Mouse (Mus musculus) forebrain, embryonic 12.5 days (tissue): ENCODE results near the gene Slc1a1. TPM values are rescaled to one million over a fixed set of nuclear protein-coding genes. Genes with fewer than 3 reads are reported as not detected.

Source experiments
- ATAC-seq: fragments of 200-750 bp; cut with Nextera tagmentation; 2 replicates; pipeline ENCODE4 v1.8.0; 2017; ENCODE audit warnings: moderate TSS enrichment; ENCODE audit not compliant: low FRiP score
- H3K27ac ChIP-seq: fragments of 300-500 bp; sonication (generic); 2 replicates; pipeline ENCODE4 v1.5.1; 2016; ENCODE audit warnings: mild to moderate bottlenecking
- H3K27me3 ChIP-seq: fragments of 300-500 bp; sonication (generic); 2 replicates; pipeline ENCODE4 v1.6.1; 2016; ENCODE audit warnings: mild to moderate bottlenecking
- H3K36me3 ChIP-seq: fragments of 300-500 bp; sonication (generic); replicated peaks from 2 replicates; pipeline ENCODE4 v1.6.1; 2016; ENCODE audit warnings: mild to moderate bottlenecking
- H3K4me1 ChIP-seq: fragments of 300-500 bp; sonication (generic); 2 replicates; pipeline ENCODE4 v1.6.1; 2016
- H3K4me2 ChIP-seq: fragments of 300-500 bp; sonication (generic); 2 replicates; pipeline ENCODE4 v1.6.1; 2016; ENCODE audit warnings: mild to moderate bottlenecking, moderate library complexity
- H3K4me3 ChIP-seq: fragments of 300-500 bp; sonication (generic); replicated peaks from 2 replicates; pipeline ENCODE4 v1.5.1; 2016; ENCODE audit warnings: mild to moderate bottlenecking
- H3K9ac ChIP-seq: fragments of 300-500 bp; sonication (generic); 2 replicates; pipeline ENCODE4 v1.6.1; 2016; ENCODE audit warnings: mild to moderate bottlenecking
- H3K9me3 ChIP-seq: fragments of 300-500 bp; sonication (generic); 2 replicates; pipeline ENCODE4 v1.6.1; 2016
- WGBS: fragments of 180-500 bp; shearing (Covaris S2); methylation state at CpG from one replicate; pipeline ENCODE4 v1.1.7; 2016; 5-methylcytosine and 5-hydroxymethylcytosine counted together
- polyA plus RNA-seq: library from polyadenylated mRNA; unstranded; fragments of >200 nt; fragmentation: Nextera tagmentation; extraction: Ambion mirVana; gene quantifications from 2 replicates; pipeline ENCODE4 v1.2.1, GENCODE M21; 2016

The Slc1a1 gene
- polyA plus RNA-seq, 1 experiment from 2014 or later: 2.8 TPM

DNA sequence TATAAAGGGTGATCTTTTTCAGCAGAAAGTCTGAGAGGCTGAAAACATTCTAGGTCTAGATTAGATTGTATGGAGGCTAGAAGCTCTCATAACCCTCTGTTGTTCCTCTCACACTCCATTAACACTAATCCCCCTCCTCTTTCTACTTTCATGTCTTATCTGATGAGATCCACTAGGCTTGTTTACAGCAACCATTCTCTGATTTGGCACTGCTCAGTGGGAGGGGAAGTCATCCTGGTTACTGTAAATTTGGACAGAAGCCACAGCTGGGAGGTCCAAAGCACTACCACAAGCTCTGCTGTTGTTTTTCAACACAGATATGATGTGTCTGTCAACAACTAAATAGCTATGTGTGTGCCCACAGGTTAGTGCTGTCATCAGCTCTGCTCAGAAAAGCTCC lies 3.5 kb upstream of the Slc1a1 start:
- Histone ChIP-seq H3K4me2 (no peak overlapping the region), H3K27me3 (peaks cover 28% of the 10 kb centered on the region), H3K9ac (no peak overlapping the region), H3K9me3 (no peaks in the 10 kb centered on the region), H3K27ac (no peak overlapping the region), H3K4me1 (peaks cover 13% of the 10 kb centered on the region), H3K36me3 (no peaks in the 10 kb centered on the region), H3K4me3 (no peak overlapping the region)
- ATAC-seq: no peak

DNA sequence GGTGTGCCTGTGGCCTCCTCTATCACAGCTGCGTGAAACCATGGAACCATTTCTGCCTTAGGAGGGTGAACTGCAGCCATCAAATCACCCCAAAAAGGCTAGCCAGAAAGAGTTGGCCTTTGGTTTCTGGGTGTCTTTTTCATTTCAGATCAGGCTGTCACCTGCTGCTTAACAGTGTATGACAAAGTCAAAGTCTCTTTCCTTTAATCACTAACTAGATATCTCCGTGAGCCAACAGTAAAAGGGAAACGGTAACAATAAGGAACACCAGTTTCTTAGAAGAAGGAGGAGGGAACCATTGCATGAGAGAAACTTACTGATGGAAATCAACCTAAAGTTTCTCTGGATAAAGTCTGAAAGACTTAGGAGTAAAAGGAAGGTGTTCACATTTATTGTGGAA lies 2.2 kb upstream of the Slc1a1 start:
- H3K4me1 ChIP-seq: peaks cover 10% of the 10 kb centered on the region
- peaks cover 36% of the 10 kb centered on the region for H3K27me3 ChIP-seq
- H3K36me3 ChIP-seq: no peaks in the 10 kb centered on the region
- H3K4me3 ChIP-seq: no peak overlapping the region
- WGBS: 93% methylated on average over 3 of the region's 3 CpGs
- H3K4me2 ChIP-seq: no peak overlapping the region
- no peaks in the 10 kb centered on the region for H3K9me3 ChIP-seq
- H3K9ac ChIP-seq: no peak overlapping the region
- ATAC-seq: no peak
- H3K27ac ChIP-seq: no peak overlapping the region

DNA sequence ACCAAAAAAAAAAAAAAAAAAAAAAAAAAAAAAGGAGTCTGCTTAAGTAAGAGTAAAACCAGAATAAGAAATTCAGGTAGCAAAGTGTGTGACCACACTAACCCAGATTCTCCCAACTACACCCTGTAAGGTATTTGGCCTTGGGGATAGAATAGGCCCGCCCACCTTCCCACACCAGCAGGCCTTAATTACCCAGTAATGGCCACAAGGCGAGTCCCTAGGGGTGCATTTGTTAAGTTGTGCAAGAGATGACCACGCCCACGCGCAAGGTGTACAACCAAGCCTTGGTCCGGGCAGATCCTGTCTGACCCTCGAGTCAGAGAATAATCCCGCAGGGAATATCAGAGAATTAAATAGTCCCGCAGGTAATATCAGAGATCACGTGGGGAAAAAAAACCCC lies 461 bp upstream of the Slc1a1 start:
- Histone ChIP-seq H3K4me2 (peak overlapping the region; percentile 95), H3K9ac (no peak overlapping the region), H3K36me3 (no peaks in the 10 kb centered on the region), H3K4me1 (peaks cover 4% of the 10 kb centered on the region; the same call in 1 of the 2 replicates), H3K27me3 (peaks cover 36% of the 10 kb centered on the region), H3K9me3 (no peaks in the 10 kb centered on the region), H3K4me3 (peak overlapping the region; percentile 57), H3K27ac (no peak overlapping the region)
- 8% methylated on average over 10 of the region's 10 CpGs for WGBS
- peak; percentile 76 for ATAC-seq

DNA sequence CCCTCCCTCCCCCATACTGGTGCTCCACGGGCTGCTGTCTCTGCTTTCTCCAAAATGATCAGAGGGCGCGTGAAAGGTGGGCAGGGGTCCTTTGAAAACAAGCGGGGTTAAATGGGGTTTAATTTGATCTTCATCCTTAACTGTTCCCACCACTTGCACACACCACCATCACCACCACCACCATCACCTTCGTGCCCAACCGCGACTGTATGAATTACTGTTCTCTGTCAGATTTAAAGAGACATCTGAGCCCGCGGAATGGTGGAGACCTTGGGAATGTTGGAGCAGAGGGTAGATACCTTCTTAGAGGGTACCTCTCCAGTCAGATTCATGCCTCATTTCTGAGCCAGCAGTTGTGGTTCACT lies 633 bp downstream of the Slc1a1 start:
- H3K4me2 ChIP-seq: peak overlapping the region; percentile 95
- H3K4me1 ChIP-seq: peaks cover 4% of the 10 kb centered on the region; the same call in 1 of the 2 replicates
- no peak overlapping the region for H3K27ac ChIP-seq
- WGBS: 9% methylated on average over 9 of the region's 9 CpGs
- H3K4me3 ChIP-seq: peak overlapping the region; percentile 57
- no peaks in the 10 kb centered on the region for H3K9me3 ChIP-seq
- ATAC-seq: peak; percentile 45
- H3K9ac ChIP-seq: peak overlapping the region; percentile 61
- H3K36me3 ChIP-seq: no peaks in the 10 kb centered on the region
- H3K27me3 ChIP-seq: peaks cover 36% of the 10 kb centered on the region

GRCm38 (mm10) chr19:28836116-28836515 lies 1.3 kb downstream of the Slc1a1 start:
- Histone ChIP-seq H3K36me3 (no peaks in the 10 kb centered on the region), H3K9me3 (no peaks in the 10 kb centered on the region), H3K9ac (no peak overlapping the region), H3K4me2 (no peak overlapping the region), H3K4me3 (no peak overlapping the region), H3K4me1 (peaks cover 4% of the 10 kb centered on the region; the same call in 1 of the 2 replicates), H3K27ac (no peak overlapping the region), H3K27me3 (peaks cover 36% of the 10 kb centered on the region)
- no peak for ATAC-seq
- 70% methylated on average over 3 of the region's 3 CpGs for WGBS

- 80% methylated on average over 11 of the region's 11 CpGs for WGBS
- Histone ChIP-seq H3K27me3 (peaks cover 32% of the 10 kb centered on the region), H3K9me3 (no peaks in the 10 kb centered on the region), H3K4me1 (peaks cover 4% of the 10 kb centered on the region; the same call in 1 of the 2 replicates), H3K4me2 (no peak overlapping the region), H3K9ac (no peak overlapping the region), H3K4me3 (no peak overlapping the region), H3K36me3 (no peaks in the 10 kb centered on the region), H3K27ac (no peak overlapping the region)
- no peak for ATAC-seq
These were observed 2.0 kb downstream of the Slc1a1 start for GRCm38 (mm10) chr19:28836651-28837410.

- 76% methylated on average over 2 of the region's 2 CpGs for WGBS
- Histone ChIP-seq H3K36me3 (no peaks in the 10 kb centered on the region), H3K27ac (no peak overlapping the region), H3K4me1 (peaks cover 4% of the 10 kb centered on the region; the same call in 1 of the 2 replicates), H3K27me3 (peaks cover 26% of the 10 kb centered on the region), H3K4me2 (no peak overlapping the region), H3K9me3 (no peaks in the 10 kb centered on the region), H3K9ac (no peak overlapping the region), H3K4me3 (no peak overlapping the region)
- no peak for ATAC-seq
These were observed 3.9 kb downstream of the Slc1a1 start for GRCm38 (mm10) chr19:28838796-28839195.

- H3K4me3 ChIP-seq: no peak overlapping the region
- WGBS: 81% methylated on average over 8 of the region's 8 CpGs
- no peak overlapping the region for H3K4me2 ChIP-seq
- H3K27me3 ChIP-seq: no peaks in the 10 kb centered on the region
- no peaks in the 10 kb centered on the region for H3K36me3 ChIP-seq
- no peak overlapping the region for H3K9ac ChIP-seq
- no peaks in the 10 kb centered on the region for H3K9me3 ChIP-seq
- H3K27ac ChIP-seq: no peak overlapping the region
- H3K4me1 ChIP-seq: no peaks in the 10 kb centered on the region
- no peak for ATAC-seq
These were observed 10.3 kb downstream of the Slc1a1 start for GRCm38 (mm10) chr19:28844946-28845710.

DNA sequence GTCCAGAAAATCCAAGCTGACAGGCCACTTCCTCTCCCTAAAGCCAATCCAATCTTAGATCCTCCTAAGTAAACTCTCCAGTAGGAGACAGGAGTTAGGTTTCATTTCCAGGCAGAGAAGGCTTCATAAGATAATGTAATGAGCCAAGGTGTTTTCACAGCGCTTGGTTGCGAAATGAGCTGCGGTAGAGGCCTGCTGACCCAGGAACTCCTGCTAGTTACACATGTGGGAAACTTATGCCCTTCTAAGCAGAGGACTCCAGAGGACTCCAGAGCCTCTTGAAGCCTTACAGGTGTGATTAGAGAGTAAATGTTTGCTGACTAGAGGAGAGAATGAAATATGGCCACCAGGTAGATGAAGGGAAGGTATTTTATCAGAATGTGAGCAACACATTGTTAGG lies 15.7 kb downstream of the Slc1a1 start:
- Histone ChIP-seq H3K4me2 (no peak overlapping the region), H3K27me3 (no peaks in the 10 kb centered on the region), H3K9me3 (no peaks in the 10 kb centered on the region), H3K36me3 (no peaks in the 10 kb centered on the region), H3K9ac (no peak overlapping the region), H3K27ac (no peak overlapping the region), H3K4me3 (no peak overlapping the region), H3K4me1 (no peaks in the 10 kb centered on the region)
- ATAC-seq: no peak
- WGBS: 96% methylated on average over 3 of the region's 3 CpGs

DNA sequence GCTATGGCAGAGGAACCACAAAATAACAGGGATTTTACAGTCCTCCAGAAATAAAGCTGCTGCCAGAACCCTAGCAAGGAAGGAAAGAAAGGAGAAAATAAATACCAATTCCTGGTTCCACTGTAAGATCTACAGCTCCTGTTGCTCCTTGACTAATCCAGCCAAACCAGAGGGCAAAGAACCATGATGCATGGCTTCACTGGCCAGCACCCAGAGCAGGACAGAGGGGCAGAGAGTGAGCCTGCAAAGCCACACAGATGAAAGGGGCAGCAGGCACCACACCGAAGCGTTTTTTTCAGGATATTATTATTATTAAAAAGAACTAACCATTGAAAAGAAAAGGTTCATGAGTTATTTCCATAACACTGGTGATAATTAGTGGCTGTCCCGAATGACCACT lies 17.2 kb downstream of the Slc1a1 start:
- no peak overlapping the region for H3K27ac ChIP-seq
- ATAC-seq: no peak
- no peaks in the 10 kb centered on the region for H3K9me3 ChIP-seq
- 74% methylated on average over 3 of the region's 3 CpGs for WGBS
- no peak overlapping the region for H3K9ac ChIP-seq
- H3K4me3 ChIP-seq: no peak overlapping the region
- no peaks in the 10 kb centered on the region for H3K4me1 ChIP-seq
- no peaks in the 10 kb centered on the region for H3K36me3 ChIP-seq
- no peak overlapping the region for H3K4me2 ChIP-seq
- no peaks in the 10 kb centered on the region for H3K27me3 ChIP-seq

DNA sequence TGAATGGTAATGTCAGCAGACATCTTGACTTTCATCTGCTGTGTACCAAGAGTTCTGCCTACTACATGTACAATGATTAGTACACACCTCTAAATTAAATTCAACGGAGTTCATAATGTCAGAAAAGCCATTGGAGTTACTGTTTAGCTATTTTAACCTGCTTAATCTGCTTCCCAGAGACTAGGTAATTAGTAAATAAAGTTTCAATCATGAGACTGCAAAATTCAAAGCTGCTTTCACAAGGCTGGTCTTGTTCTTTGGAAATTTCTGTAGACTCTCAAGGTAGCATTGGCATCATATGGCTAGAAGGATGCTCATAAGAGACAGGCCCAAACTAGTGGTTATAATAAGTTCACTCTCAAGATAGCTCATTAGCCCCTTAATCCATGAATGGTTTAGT lies 20.0 kb downstream of the Slc1a1 start:
- no peak overlapping the region for H3K9ac ChIP-seq
- H3K4me2 ChIP-seq: no peak overlapping the region
- ATAC-seq: no peak

DNA sequence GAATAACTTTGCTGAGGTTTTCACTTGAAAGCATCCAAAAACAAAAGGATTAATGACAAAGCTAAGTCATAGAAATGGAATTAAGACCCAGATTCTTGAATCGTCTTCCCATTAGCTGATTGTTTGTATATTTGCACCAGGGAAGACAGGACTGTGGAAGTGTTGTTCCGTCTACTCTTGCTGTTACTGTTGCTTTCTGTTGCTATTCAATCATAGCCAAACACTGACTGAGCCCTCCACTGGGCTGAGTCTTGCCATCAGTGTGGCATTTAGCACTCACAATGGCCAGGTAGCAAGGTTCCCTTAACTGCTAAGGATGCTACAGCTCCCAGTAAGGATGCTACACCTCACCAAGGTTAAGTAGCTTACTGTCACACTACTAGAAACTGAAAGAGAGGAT lies 25.4 kb downstream of the Slc1a1 start:
- H3K36me3 ChIP-seq: no peaks in the 10 kb centered on the region
- 67% methylated on average over 2 of the region's 2 CpGs for WGBS

More for the DNA sequence above, 20.0 kb downstream of the Slc1a1 start:
- no peak overlapping the region for H3K4me3 ChIP-seq
- H3K27me3 ChIP-seq: no peaks in the 10 kb centered on the region
- no peaks in the 10 kb centered on the region for H3K4me1 ChIP-seq
- H3K9me3 ChIP-seq: no peaks in the 10 kb centered on the region
- no peaks in the 10 kb centered on the region for H3K36me3 ChIP-seq
- WGBS: 84% methylated on average over 1 of the region's 1 CpGs
- H3K27ac ChIP-seq: no peak overlapping the region

GRCm38 (mm10) chr19:28863626-28864025 lies 28.8 kb downstream of the Slc1a1 start:
- no peak for ATAC-seq
- H3K9me3 ChIP-seq: no peaks in the 10 kb centered on the region

More for the DNA sequence above, 25.4 kb downstream of the Slc1a1 start:
- H3K4me2 ChIP-seq: no peak overlapping the region
- H3K4me1 ChIP-seq: no peaks in the 10 kb centered on the region
- H3K9ac ChIP-seq: no peak overlapping the region
- no peaks in the 10 kb centered on the region for H3K27me3 ChIP-seq
- H3K4me3 ChIP-seq: no peak overlapping the region
- ATAC-seq: no peak
- no peaks in the 10 kb centered on the region for H3K9me3 ChIP-seq
- H3K27ac ChIP-seq: no peak overlapping the region

More at GRCm38 (mm10) chr19:28863626-28864025, 28.8 kb downstream of the Slc1a1 start:
- no peaks in the 10 kb centered on the region for H3K4me1 ChIP-seq
- no peak overlapping the region for H3K27ac ChIP-seq
- H3K36me3 ChIP-seq: no peaks in the 10 kb centered on the region
- no peak overlapping the region for H3K9ac ChIP-seq
- H3K4me3 ChIP-seq: no peak overlapping the region
- 94% methylated on average over 10 of the region's 10 CpGs for WGBS
- no peak overlapping the region for H3K4me2 ChIP-seq
- no peaks in the 10 kb centered on the region for H3K27me3 ChIP-seq
